Mouse (Mus musculus) lung, embryonic 16.5 days (tissue): Measurements from ENCODE around the gene Prc1. TPM values are rescaled to one million over a fixed set of nuclear protein-coding genes. Genes with fewer than 3 reads are reported as not detected.

Source experiments
- ATAC-seq: fragments of 200-750 bp; cut with Nextera tagmentation; 2 replicates; pipeline ENCODE4 v1.8.0; 2017; ENCODE audit warnings: low read depth, mild to moderate bottlenecking, moderate library complexity
- H3K27ac ChIP-seq: fragments of 300-500 bp; sonication (generic); 2 replicates; pipeline ENCODE4 v1.5.1; 2014; ENCODE audit warnings: mild to moderate bottlenecking, control low read depth, low read length
- H3K27me3 ChIP-seq: fragments of 300-500 bp; sonication (generic); 2 replicates; pipeline ENCODE4 v1.6.1; 2014; ENCODE audit warnings: low read depth, low read length, mixed read lengths; ENCODE audit not compliant: control insufficient read depth, insufficient read depth
- H3K36me3 ChIP-seq: fragments of 300-500 bp; sonication (generic); 2 replicates; pipeline ENCODE4 v1.6.1; 2014; ENCODE audit warnings: low read length; ENCODE audit not compliant: control insufficient read depth, insufficient read depth
- H3K4me1 ChIP-seq: fragments of 300-500 bp; sonication (generic); replicated peaks from 2 replicates; pipeline ENCODE4 v1.6.1; 2014; ENCODE audit warnings: low read length, mixed read lengths; ENCODE audit not compliant: control insufficient read depth, insufficient read depth
- H3K4me2 ChIP-seq: fragments of 300-500 bp; sonication (generic); 2 replicates; pipeline ENCODE4 v1.6.1; 2014; ENCODE audit warnings: low read depth, low read length, control low read depth
- H3K4me3 ChIP-seq: fragments of 300-500 bp; sonication (generic); 2 replicates; pipeline ENCODE4 v1.5.1; 2014; ENCODE audit warnings: mild to moderate bottlenecking, low read length, control low read depth
- H3K9ac ChIP-seq: fragments of 300-500 bp; sonication (generic); 2 replicates; pipeline ENCODE4 v1.6.1; 2014; ENCODE audit warnings: low read length, control low read depth
- H3K9me3 ChIP-seq: fragments of 300-500 bp; sonication (generic); 2 replicates; pipeline ENCODE4 v1.6.1; 2016; ENCODE audit warnings: low read length; ENCODE audit not compliant: control insufficient read depth
- WGBS: fragments of 180-500 bp; shearing (Covaris S2); extraction: QIAGEN DNeasy Blood & Tissue Kit; methylation state at CpG from one replicate; pipeline ENCODE4 v1.1.7; 2014; 5-methylcytosine and 5-hydroxymethylcytosine counted together
- polyA plus RNA-seq: library from polyadenylated mRNA; unstranded; fragments of >200 nt; fragmentation: Nextera tagmentation; extraction: Ambion mirVana; gene quantifications from 2 replicates; pipeline ENCODE4 v1.2.1, GENCODE M21; 2015

The Prc1 gene
- polyA plus RNA-seq, 1 experiment from 2014 or later: 182 TPM

DNA sequence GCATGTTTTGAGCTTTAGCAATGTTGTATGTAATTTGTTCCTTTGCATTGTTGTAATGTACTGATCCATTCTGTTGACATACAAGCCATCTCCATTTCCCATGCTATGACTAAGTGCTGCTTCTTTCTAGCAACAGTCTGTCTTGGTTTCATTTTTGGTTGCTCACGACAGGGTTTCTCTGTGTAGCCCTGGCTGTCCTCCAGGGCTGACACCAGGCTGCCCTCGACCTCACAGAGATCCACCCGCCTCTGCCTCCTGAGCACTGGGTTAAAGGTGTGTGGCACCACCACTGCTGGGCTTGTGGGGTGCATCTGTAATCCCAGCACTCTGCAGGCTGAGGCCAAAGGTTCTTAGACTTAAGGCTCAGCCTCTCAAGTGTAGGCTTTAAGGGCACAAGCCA is 5.3 kb downstream of the Prc1 start:
- Histone ChIP-seq H3K9me3 (no peaks in the 10 kb centered on the region), H3K36me3 (peaks cover 27% of the 10 kb centered on the region), H3K4me2 (no peak overlapping the region), H3K4me1 (peaks cover 12% of the 10 kb centered on the region), H3K27ac (no peak overlapping the region), H3K9ac (no peak overlapping the region), H3K4me3 (no peak overlapping the region), H3K27me3 (no peaks in the 10 kb centered on the region)
- no peak for ATAC-seq
- 82% methylated on average over 3 of the region's 3 CpGs for WGBS

DNA sequence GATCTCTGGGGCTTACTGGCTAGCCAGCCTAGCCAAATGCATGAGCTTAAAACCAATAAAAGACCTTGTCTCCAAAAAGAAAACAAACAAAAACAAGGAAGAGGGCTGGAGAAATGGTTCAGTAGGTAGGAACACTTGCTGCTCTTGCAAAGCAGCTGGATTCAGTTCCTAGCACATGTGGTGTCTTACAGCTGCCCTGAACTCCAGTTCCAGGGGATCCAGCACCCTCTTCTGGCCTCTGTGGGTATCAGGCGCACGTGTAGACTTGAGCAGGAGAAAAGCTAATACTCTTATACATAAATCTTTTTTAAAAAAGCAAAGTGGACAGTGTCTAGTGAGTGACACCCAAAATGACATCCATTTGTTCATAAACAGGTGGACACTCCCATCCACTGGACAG is 7.3 kb downstream of the Prc1 start:
- no peak for ATAC-seq
- Histone ChIP-seq H3K27me3 (no peaks in the 10 kb centered on the region), H3K4me3 (no peak overlapping the region), H3K9me3 (no peaks in the 10 kb centered on the region), H3K36me3 (peaks cover 45% of the 10 kb centered on the region), H3K4me2 (no peak overlapping the region), H3K27ac (no peak overlapping the region), H3K9ac (no peak overlapping the region), H3K4me1 (peaks cover 1% of the 10 kb centered on the region)
- WGBS: 85% methylated on average over 2 of the region's 2 CpGs

DNA sequence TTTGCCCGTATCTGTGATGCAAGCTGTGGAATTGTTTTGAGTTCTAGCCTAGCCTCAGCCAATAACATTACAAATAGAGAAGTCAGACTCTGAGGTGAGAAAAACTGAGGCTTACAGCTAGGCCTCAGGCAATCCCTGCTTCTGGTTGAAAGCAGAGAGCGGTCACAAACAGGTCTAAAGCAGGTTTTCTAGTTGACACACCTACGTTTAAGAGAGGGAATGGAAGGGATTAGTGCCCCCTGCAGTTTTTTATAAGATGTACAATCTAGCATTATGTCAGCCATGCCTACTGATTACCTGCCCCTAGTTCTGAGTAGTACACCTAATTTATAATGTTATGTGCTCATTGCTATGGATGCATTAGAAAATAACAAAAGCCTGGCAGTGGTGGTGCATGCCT is 13.5 kb downstream of the Prc1 start:
- no peak overlapping the region for H3K4me2 ChIP-seq
- H3K27ac ChIP-seq: no peak overlapping the region
- no peaks in the 10 kb centered on the region for H3K9me3 ChIP-seq
- H3K27me3 ChIP-seq: no peaks in the 10 kb centered on the region
- ATAC-seq: no peak
- H3K9ac ChIP-seq: no peak overlapping the region
- WGBS: 81% methylated on average over 3 of the region's 3 CpGs
- no peak overlapping the region for H3K4me3 ChIP-seq
- H3K4me1 ChIP-seq: no peaks in the 10 kb centered on the region
- H3K36me3 ChIP-seq: peaks cover 76% of the 10 kb centered on the region

DNA sequence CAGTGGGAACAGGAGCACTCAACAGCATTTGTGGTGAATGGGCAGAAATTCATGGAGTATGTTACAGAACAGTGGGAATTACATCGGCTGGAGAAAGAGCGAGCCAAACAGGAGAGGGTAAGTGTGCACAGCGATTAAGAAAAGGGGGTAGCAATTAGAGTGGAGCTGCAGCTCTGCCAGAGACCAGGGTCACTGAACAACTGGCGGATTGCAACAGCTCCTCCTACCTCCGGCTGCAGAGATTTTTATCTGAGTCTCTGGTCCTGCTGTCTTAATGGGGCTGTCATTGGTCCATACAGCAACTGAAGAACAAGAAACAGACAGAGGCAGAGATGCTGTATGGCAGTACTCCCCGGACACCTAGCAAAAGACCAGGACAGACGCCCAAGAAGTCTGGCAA is 16.5 kb downstream of the Prc1 start:
- 74% methylated on average over 7 of the region's 7 CpGs for WGBS
- H3K36me3 ChIP-seq: peaks cover 83% of the 10 kb centered on the region
- no peak for ATAC-seq

DNA sequence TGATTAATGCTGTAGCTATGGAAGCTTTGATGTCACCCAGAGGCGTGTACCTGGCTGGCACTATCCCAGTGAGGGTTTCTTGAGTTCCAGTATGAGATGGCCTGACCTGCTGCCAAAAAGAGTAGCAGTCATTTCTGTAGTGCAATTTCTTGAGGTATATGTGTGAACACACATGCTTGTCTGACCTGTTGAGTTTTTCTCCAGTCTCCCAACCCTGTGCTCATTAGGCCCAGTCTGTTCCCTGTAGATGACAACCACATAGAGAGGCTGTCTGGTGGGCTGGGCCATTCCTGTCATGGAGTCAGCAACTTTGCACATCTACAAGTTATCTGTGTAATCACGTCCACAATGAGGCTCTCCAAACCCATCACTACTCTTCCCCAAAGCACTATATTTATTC is 21.5 kb downstream of the Prc1 start:
- Histone ChIP-seq H3K27ac (no peak overlapping the region), H3K36me3 (peaks cover 53% of the 10 kb centered on the region), H3K4me3 (no peak overlapping the region), H3K9ac (no peak overlapping the region), H3K4me2 (no peak overlapping the region), H3K9me3 (no peaks in the 10 kb centered on the region), H3K27me3 (no peaks in the 10 kb centered on the region), H3K4me1 (no peaks in the 10 kb centered on the region)
- no peak for ATAC-seq
- 79% methylated on average over 2 of the region's 2 CpGs for WGBS

More for the DNA sequence above, 16.5 kb downstream of the Prc1 start:
- Histone ChIP-seq H3K4me3 (no peak overlapping the region), H3K4me2 (no peak overlapping the region), H3K9me3 (no peaks in the 10 kb centered on the region), H3K27ac (no peak overlapping the region), H3K9ac (no peak overlapping the region), H3K4me1 (no peaks in the 10 kb centered on the region), H3K27me3 (no peaks in the 10 kb centered on the region)

DNA sequence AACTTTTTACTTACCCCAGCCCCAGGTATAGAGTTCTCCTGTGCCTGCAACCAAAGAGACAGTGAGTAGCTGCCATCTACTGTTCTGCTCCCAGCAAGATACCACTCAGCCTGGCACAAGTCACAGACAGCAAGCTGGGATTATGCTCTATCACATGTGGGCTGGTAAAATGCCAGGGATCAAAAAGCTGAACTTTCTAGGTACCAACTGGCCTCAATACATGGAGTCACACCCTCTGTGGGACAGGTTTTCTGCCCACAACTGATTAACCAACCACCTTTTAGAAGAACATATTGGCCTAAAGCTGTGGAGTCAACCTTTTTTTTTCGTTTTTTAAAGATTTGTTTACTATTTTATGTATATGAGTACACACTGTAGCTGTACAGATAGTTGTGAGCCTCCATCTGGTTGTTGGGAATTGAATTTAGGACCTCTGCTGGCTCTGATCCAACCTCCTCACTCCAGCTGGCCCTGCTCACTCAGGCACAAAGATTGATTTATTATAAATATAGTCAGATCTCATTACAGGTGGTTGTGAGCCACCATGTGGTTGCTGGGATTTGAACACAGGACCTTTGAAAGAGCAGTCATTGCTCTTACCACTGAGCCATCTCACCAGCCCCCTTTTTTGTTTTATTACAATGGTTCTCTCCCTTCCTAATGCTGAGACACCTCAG is 23.3 kb downstream of the Prc1 start:
- peaks cover 42% of the 10 kb centered on the region for H3K36me3 ChIP-seq
- H3K4me2 ChIP-seq: no peak overlapping the region
- ATAC-seq: no peak
- no peaks in the 10 kb centered on the region for H3K4me1 ChIP-seq
- no peak overlapping the region for H3K9ac ChIP-seq
- WGBS: 54% methylated on average over 1 of the region's 1 CpGs
- H3K27ac ChIP-seq: no peak overlapping the region
- H3K4me3 ChIP-seq: no peak overlapping the region
- no peaks in the 10 kb centered on the region for H3K9me3 ChIP-seq
- no peaks in the 10 kb centered on the region for H3K27me3 ChIP-seq

DNA sequence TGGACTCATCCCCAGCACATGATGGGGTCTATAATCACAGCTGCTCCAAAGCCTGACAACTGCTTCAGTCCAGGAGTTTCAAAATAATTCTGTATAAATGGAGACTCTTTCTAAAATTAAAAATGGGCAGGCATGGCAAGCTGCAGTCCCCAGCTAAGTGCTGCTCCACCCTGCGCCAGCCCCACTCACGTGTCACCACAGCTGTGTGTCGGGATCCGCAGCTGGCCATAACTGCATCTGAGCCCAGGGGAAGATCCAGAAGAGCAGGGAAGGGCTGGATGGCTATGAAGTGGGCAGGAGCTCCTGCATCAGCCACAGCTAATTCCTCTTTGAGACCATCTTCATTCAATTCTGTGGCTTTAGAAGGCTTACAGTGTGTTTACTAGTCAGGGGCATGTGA is 24.4 kb downstream of the Prc1 start:
- H3K27ac ChIP-seq: no peak overlapping the region
- peaks cover 9% of the 10 kb centered on the region for H3K4me1 ChIP-seq
- H3K4me3 ChIP-seq: no peak overlapping the region
- H3K36me3 ChIP-seq: peaks cover 31% of the 10 kb centered on the region
- H3K27me3 ChIP-seq: no peaks in the 10 kb centered on the region
- no peak overlapping the region for H3K9ac ChIP-seq
- H3K4me2 ChIP-seq: no peak overlapping the region
- no peaks in the 10 kb centered on the region for H3K9me3 ChIP-seq
- WGBS: 81% methylated on average over 4 of the region's 4 CpGs
- no peak for ATAC-seq

DNA sequence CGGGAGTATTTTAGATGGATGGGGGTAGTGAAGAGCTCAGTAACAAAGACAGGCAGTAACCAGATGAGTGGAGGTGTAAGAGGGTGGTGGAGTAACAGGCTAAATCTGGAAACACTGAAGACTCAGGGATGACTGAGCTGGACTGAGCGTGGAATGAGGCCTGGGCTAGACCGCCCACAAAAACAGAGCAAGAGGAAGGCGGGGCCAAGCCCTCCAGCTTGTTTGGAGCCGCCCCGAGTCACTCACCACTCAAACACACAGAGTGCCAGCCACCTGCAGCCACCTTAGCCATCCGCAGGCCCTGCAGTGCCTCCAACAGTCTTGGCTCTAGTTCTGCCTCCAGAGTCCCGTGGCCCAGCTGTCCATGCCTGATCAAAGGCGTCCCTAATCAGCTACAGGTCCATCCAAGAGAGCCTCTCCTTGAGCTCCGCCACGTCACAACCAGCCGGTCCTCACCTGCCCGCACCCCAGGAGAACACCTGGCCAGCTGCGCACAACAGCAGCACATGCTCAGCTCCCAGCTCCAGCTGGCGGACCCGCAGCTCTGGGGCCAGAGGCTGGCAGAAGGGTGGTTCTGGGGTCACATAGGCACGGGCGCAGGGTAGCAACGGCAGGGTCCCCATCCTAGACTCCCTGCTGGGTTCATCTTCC is 25.7 kb downstream of the Prc1 start:
- WGBS: 76% methylated on average over 19 of the region's 19 CpGs
- Histone ChIP-seq H3K9ac (no peak overlapping the region), H3K36me3 (peaks cover 19% of the 10 kb centered on the region), H3K4me3 (no peak overlapping the region), H3K4me2 (no peak overlapping the region), H3K9me3 (no peaks in the 10 kb centered on the region), H3K4me1 (peaks cover 9% of the 10 kb centered on the region), H3K27me3 (no peaks in the 10 kb centered on the region), H3K27ac (no peak overlapping the region)
- ATAC-seq: no peak

DNA sequence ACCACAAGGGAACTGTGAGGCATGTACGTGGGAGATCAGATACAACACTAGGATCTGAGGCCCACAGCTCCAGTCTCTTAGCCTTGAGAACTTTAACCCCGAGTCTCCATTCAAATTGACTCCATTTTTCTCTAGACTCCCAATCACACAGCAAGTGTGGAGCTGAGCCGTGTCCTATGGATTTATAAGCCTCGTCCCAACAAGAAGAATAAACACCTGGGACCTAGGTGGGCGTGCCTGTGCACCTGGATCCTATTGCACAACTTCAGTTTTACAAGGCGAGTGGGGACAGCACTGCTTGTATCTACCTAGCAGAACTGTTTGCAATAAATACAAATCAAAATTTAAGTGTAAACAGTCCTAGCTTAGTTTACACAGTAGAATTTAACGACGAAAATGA is 29.1 kb downstream of the Prc1 start:
- no peaks in the 10 kb centered on the region for H3K27me3 ChIP-seq
- no peaks in the 10 kb centered on the region for H3K9me3 ChIP-seq
- 13% methylated on average over 8 of the region's 8 CpGs for WGBS
- peaks cover 19% of the 10 kb centered on the region for H3K36me3 ChIP-seq
- H3K4me2 ChIP-seq: peak overlapping the region; percentile 70
- H3K4me3 ChIP-seq: peak overlapping the region; percentile 67
- no peak overlapping the region; the same call in 1 of the 2 replicates for H3K27ac ChIP-seq
- H3K9ac ChIP-seq: peak overlapping the region; percentile 63
- peaks cover 9% of the 10 kb centered on the region for H3K4me1 ChIP-seq
- ATAC-seq: no peak
